Mouse (Mus musculus) myocyte (in vitro differentiated cells): ENCODE measurements around the gene Hvcn1. TPM values are rescaled to one million over a fixed set of nuclear protein-coding genes. Genes with fewer than 3 reads are reported as not detected.

Source experiments
- H3K27me3 ChIP-seq: one replicate; pipeline ENCODE4 v1.6.1; 2011; ENCODE audit not compliant: control insufficient read depth, insufficient read depth, insufficient read length
- H3K36me3 ChIP-seq: one replicate; pipeline ENCODE4 v1.6.1; 2011; ENCODE audit not compliant: control insufficient read depth, insufficient read depth
- H3K4me2 ChIP-seq: one replicate; pipeline ENCODE4 v1.6.1; 2011; ENCODE audit warnings: low read depth, control low read depth
- H3K4me3 ChIP-seq: one replicate; pipeline ENCODE4 v1.5.1; 2011; ENCODE audit warnings: mild to moderate bottlenecking, control low read depth, moderate library complexity
- H3K79me2 ChIP-seq: one replicate; pipeline ENCODE4 v1.6.1; 2011; ENCODE audit not compliant: control insufficient read depth, insufficient read depth
- H3ac ChIP-seq: one replicate; pipeline ENCODE4 v1.6.1; 2011; ENCODE audit not compliant: control insufficient read depth, insufficient read length
- CEBPB ChIP-seq: IDR thresholded peaks from 2 replicates; pipeline ENCODE4 v1.6.1; 2011; ENCODE audit warnings: mild to moderate bottlenecking, moderate library complexity; ENCODE audit not compliant: poor library complexity, insufficient read depth, severe bottlenecking
- E2F4 ChIP-seq: IDR thresholded peaks from one replicate; pipeline ENCODE4 v1.6.1; 2011; ENCODE audit warnings: mild to moderate bottlenecking, control low read depth, moderate library complexity; ENCODE audit not compliant: insufficient read depth
- MAX ChIP-seq: IDR thresholded peaks from one replicate; pipeline ENCODE4 v1.6.1; 2011; ENCODE audit warnings: low read depth, mild to moderate bottlenecking, control low read depth
- MYOD1 ChIP-seq, 3 experiments: IDR thresholded peaks; one replicate each; pipeline ENCODE4 v1.6.1; 2011; ENCODE audit warnings: control low read depth in 2 of 3, low read depth in 2 of 3, mild to moderate bottlenecking in 2 of 3, moderate library complexity in 1 of 3; ENCODE audit not compliant: insufficient read length in 2 of 3, control insufficient read depth in 1 of 3
- MYOG ChIP-seq, 3 experiments: IDR thresholded peaks; one replicate each; pipeline ENCODE4 v1.6.1; 2011; ENCODE audit warnings: control low read depth in 2 of 3, low read depth in 2 of 3, mild to moderate bottlenecking in 2 of 3; ENCODE audit not compliant: insufficient read length in 2 of 3, control insufficient read depth in 1 of 3, insufficient read depth in 1 of 3
- POLR2A ChIP-seq: IDR thresholded peaks from one replicate; pipeline ENCODE4 v1.6.1; 2011; ENCODE audit warnings: low read depth, mild to moderate bottlenecking, control low read depth, moderate library complexity; ENCODE audit not compliant: insufficient read length
- POLR2AphosphoS2 ChIP-seq: IDR thresholded peaks from one replicate; pipeline ENCODE4 v1.6.1; 2011; ENCODE audit warnings: low read depth, control low read depth; ENCODE audit not compliant: insufficient read length
- REST ChIP-seq: IDR thresholded peaks from one replicate; pipeline ENCODE4 v1.6.1; 2011; ENCODE audit warnings: mild to moderate bottlenecking, control low read depth, moderate library complexity; ENCODE audit not compliant: insufficient read depth, insufficient read length
- SRF ChIP-seq: IDR thresholded peaks from one replicate; pipeline ENCODE4 v1.6.1; 2011; ENCODE audit warnings: low read depth; ENCODE audit not compliant: control insufficient read depth, insufficient read length
- TCF12 ChIP-seq: IDR thresholded peaks from one replicate; pipeline ENCODE4 v1.6.1; 2011; ENCODE audit warnings: mild to moderate bottlenecking, control low read depth; ENCODE audit not compliant: poor library complexity, insufficient read depth, severe bottlenecking
- TCF3 ChIP-seq: IDR thresholded peaks from one replicate; pipeline ENCODE4 v1.6.1; 2011; ENCODE audit warnings: low read depth, control low read depth; ENCODE audit not compliant: insufficient read length
- USF1 ChIP-seq: IDR thresholded peaks from one replicate; pipeline ENCODE4 v1.6.1; 2011; ENCODE audit warnings: low read depth, mild to moderate bottlenecking, control low read depth, moderate library complexity
- polyA plus RNA-seq: library from polyadenylated mRNA; unstranded; fragments of >200 nt; fragmentation: generic; extraction: Trizol; gene quantifications from one replicate; pipeline ENCODE4 v1.2.1, GENCODE M21; 2012; ENCODE audit warnings: missing spikeins

Hvcn1 gene
- polyA plus RNA-seq, 1 experiment = 0.08 TPM

- TF ChIP-seq USF1 (no peak), CEBPB (no peak), TCF12 (no peak), POLR2AphosphoS2 (no peak), MYOD1 (IDR thresholded peaks at IDR 0.05; ENCODE audit: control insufficient read depth in 1 of 3, insufficient read length in 2 of 3, low read depth in 2 of 3) (no peak), POLR2A (no peak), MAX (no peak), E2F4 (no peak), SRF (no peak), REST (no peak)
- H3ac ChIP-seq = no peak overlapping the region
Observed at GRCm38 (mm10) chr5:122230816-122231215, 24.2 kb downstream of the Hvcn1 start.

GRCm38 (mm10) chr5:122231431-122231830 is 24.8 kb downstream of the Hvcn1 start:
- H3K36me3 ChIP-seq = no peaks in the 10 kb centered on the region
- no peak overlapping the region for H3ac ChIP-seq
- H3K79me2 ChIP-seq = no peaks in the 10 kb centered on the region
- TF ChIP-seq USF1 (no peak), CEBPB (no peak), MYOG (IDR thresholded peaks at IDR 0.05; ENCODE audit: control insufficient read depth in 1 of 3, insufficient read depth in 1 of 3, insufficient read length in 2 of 3, low read depth in 2 of 3) (no peak), POLR2AphosphoS2 (no peak), E2F4 (no peak), SRF (no peak), TCF12 (no peak), MAX (no peak)
- no peak overlapping the region for H3K4me2 ChIP-seq
- H3K27me3 ChIP-seq = peaks cover 33% of the 10 kb centered on the region
- no peak overlapping the region for H3K4me3 ChIP-seq

More at GRCm38 (mm10) chr5:122230816-122231215, 24.2 kb downstream of the Hvcn1 start:
- Histone ChIP-seq H3K36me3 (no peaks in the 10 kb centered on the region), H3K79me2 (no peaks in the 10 kb centered on the region), H3K4me2 (no peak overlapping the region), H3K4me3 (no peak overlapping the region), H3K27me3 (peaks cover 32% of the 10 kb centered on the region)

- no peaks in the 10 kb centered on the region for H3K79me2 ChIP-seq
- H3K4me3 ChIP-seq = no peak overlapping the region
- no peak overlapping the region for H3ac ChIP-seq
- peaks cover 38% of the 10 kb centered on the region for H3K27me3 ChIP-seq
- TF ChIP-seq MAX (no peak), E2F4 (no peak), POLR2AphosphoS2 (no peak), MYOD1 (IDR thresholded peaks at IDR 0.05; ENCODE audit: control insufficient read depth in 1 of 3, insufficient read length in 2 of 3, low read depth in 2 of 3) (no peak), POLR2A (no peak), USF1 (no peak), MYOG (IDR thresholded peaks at IDR 0.05; ENCODE audit: control insufficient read depth in 1 of 3, insufficient read depth in 1 of 3, insufficient read length in 2 of 3, low read depth in 2 of 3) (no peak), TCF3 (no peak), REST (no peak), TCF12 (no peak), SRF (no peak), CEBPB (no peak)
- H3K36me3 ChIP-seq = no peaks in the 10 kb centered on the region
- H3K4me2 ChIP-seq = no peak overlapping the region
Observed at GRCm38 (mm10) chr5:122232004-122232403, 25.4 kb downstream of the Hvcn1 start.

GRCm38 (mm10) chr5:122233077-122233581 is 26.5 kb downstream of the Hvcn1 start:
- H3K79me2 ChIP-seq = no peaks in the 10 kb centered on the region

More at GRCm38 (mm10) chr5:122233077-122233581, 26.5 kb downstream of the Hvcn1 start:
- TF ChIP-seq E2F4 = no peak
- TF ChIP-seq REST = no peak
- no peak for TF ChIP-seq MAX
- no peak for TF ChIP-seq POLR2AphosphoS2
- no peak for TF ChIP-seq TCF3
- no peak for TF ChIP-seq TCF12
- TF ChIP-seq POLR2A = no peak
- no peak for TF ChIP-seq MYOD1 (IDR thresholded peaks at IDR 0.05; ENCODE audit: control insufficient read depth in 1 of 3, insufficient read length in 2 of 3, low read depth in 2 of 3)
- no peak for TF ChIP-seq USF1
- no peak for TF ChIP-seq CEBPB
- TF ChIP-seq MYOG (IDR thresholded peaks at IDR 0.05; ENCODE audit: control insufficient read depth in 1 of 3, insufficient read depth in 1 of 3, insufficient read length in 2 of 3, low read depth in 2 of 3) = no peak
- TF ChIP-seq SRF = no peak
- Histone ChIP-seq H3K36me3 (no peaks in the 10 kb centered on the region), H3K4me2 (no peak overlapping the region), H3K4me3 (no peak overlapping the region), H3K27me3 (peaks cover 45% of the 10 kb centered on the region), H3ac (no peak overlapping the region)
